In the genomic region with DNA sequence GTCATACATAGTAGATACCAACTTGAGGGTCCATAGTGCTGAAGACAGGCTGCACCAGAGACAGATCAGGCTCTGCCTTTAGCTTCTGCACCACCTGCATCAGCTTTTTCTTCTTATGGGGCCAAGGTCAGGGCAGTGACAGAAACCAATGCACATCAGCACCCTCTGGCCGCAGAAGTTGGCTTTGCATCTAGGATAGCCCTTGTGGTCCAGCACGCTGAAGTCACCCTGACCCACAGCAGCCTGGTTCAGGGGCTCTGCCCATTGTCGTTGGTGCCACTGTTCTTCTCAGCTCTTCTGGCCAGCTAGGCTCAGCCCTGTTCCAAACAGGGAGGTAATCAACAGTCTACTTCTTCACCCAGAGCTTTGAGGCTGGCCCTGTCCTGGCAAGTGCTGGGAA, we compare ENCODE assay signal across 10 mouse cellular contexts.
A peak's percentile ranks its signal among the peaks of the same experiment; 100 is the strongest.
DNase-seq lines count a peak whose midpoint lies in the region; ATAC-seq and TF ChIP-seq lines count a peak whose summit lies in the region.
"Had no signal": no experiment of that assay in that cellular context is flagged by ENCODE, and none has a peak within 500 bp of the region (broad histone marks: within the 10 kb centered on the region; RNA-seq: fewer than 3 reads in every experiment).

No protein-coding gene starts in this region.

- no peaks in the 10 kb centered on the region for H3K4me1 ChIP-seq in kidney, adult 2 months (ENCODE audit: control insufficient read depth, insufficient read depth, low read length)
- no peaks in the 10 kb centered on the region for H3K4me1 ChIP-seq in kidney, embryonic 14.5 days (ENCODE audit: control insufficient read depth, insufficient read depth, low read length)
- no peaks in the 10 kb centered on the region for H3K4me1 ChIP-seq in lung, embryonic 14.5 days (ENCODE audit: insufficient read depth)

- no peak overlapping the region for H3K9ac ChIP-seq in kidney, embryonic 14.5 days (ENCODE audit: low read depth, low read length)
- no peak overlapping the region for H3K9ac ChIP-seq in lung, embryonic 14.5 days
- H3K9ac ChIP-seq: forebrain, postnatal 0 days had no signal

- H3K4me3 ChIP-seq in kidney, adult 2 months (ENCODE audit: insufficient read depth, low read depth, low read length): no peak overlapping the region
- H3K4me3 ChIP-seq in kidney, embryonic 14.5 days (ENCODE audit: low read length): no peak overlapping the region
- H3K4me3 ChIP-seq in lung, embryonic 14.5 days (ENCODE audit: low read depth, low read length): no peak overlapping the region
- H3K4me3 ChIP-seq: left cerebral cortex, adult 2 months had no signal

- TF ChIP-seq POLR2A in kidney, adult 2 months (IDR thresholded peaks at IDR 0.05; ENCODE audit: low read depth, low read length): no peak

- peak; percentile 54 for TF ChIP-seq CTCF in kidney, adult 2 months (conservative IDR thresholded peaks at IDR 0.05; ENCODE audit: insufficient read depth, insufficient read length, low read depth, low read length)
- TF ChIP-seq CTCF in lung, embryonic 14.5 days (IDR thresholded peaks at IDR 0.05; ENCODE audit: low read depth): no peak

- H3K27me3 ChIP-seq in kidney, adult 2 months (replicated peaks; ENCODE audit: control insufficient read depth, insufficient read depth, low read length): no peaks in the 10 kb centered on the region
- no peaks in the 10 kb centered on the region for H3K27me3 ChIP-seq in kidney, embryonic 14.5 days (ENCODE audit: control insufficient read depth, insufficient read depth, low read length)
- H3K27me3 ChIP-seq in lung, embryonic 14.5 days (ENCODE audit: insufficient read depth, low read length): no peaks in the 10 kb centered on the region

- peak; percentile 2 for DNase-seq in cerebellum, postnatal 36 days
- DNase-seq in kidney, adult 2 months: peak; percentile 41
- peak; percentile 6 for DNase-seq in R1 (ENCODE audit: low read depth, low spot score)
- DNase-seq in lung, embryonic 14.5 days: peak; percentile 6
- no peak for DNase-seq in thymus, postnatal 36 days
- DNase-seq: forebrain, postnatal 0 days had no signal

- WGBS in kidney, adult 2 months: 78% methylated on average over 3 of the region's 3 CpGs
- WGBS in kidney, embryonic 14.5 days: 64% methylated on average over 3 of the region's 3 CpGs
- WGBS in lung, embryonic 14.5 days: 61% methylated on average over 3 of the region's 3 CpGs

- ATAC-seq in cerebellum, adult (ENCODE audit: insufficient number of reproducible peaks, low FRiP score, low TSS enrichment): no peak
- no peak for ATAC-seq in kidney, embryonic 14.5 days (ENCODE audit: low FRiP score, low TSS enrichment)
- ATAC-seq in lung, embryonic 14.5 days (ENCODE audit: insufficient read depth): no peak
- ATAC-seq in frontal cortex, adult (ENCODE audit: low TSS enrichment): no peak
- ATAC-seq: forebrain, postnatal 0 days had no signal

- H3K9me3 ChIP-seq in kidney, embryonic 14.5 days (ENCODE audit: control insufficient read depth, low read length): no peaks in the 10 kb centered on the region
- H3K9me3 ChIP-seq in lung, embryonic 14.5 days (ENCODE audit: low read depth, low read length): no peaks in the 10 kb centered on the region

- H3K4me2 ChIP-seq in kidney, embryonic 14.5 days (replicated peaks; ENCODE audit: low read depth, low read length): no peak overlapping the region
- no peak overlapping the region for H3K4me2 ChIP-seq in lung, embryonic 14.5 days

- no peak overlapping the region for H3K27ac ChIP-seq in kidney, adult 2 months (ENCODE audit: insufficient read depth, low read depth, low read length)
- no peak overlapping the region for H3K27ac ChIP-seq in kidney, embryonic 14.5 days (ENCODE audit: low read depth, low read length)
- H3K27ac ChIP-seq in lung, embryonic 14.5 days (ENCODE audit: low read depth): no peak overlapping the region
- H3K27ac ChIP-seq: left cerebral cortex, adult 2 months had no signal

- H3K36me3 ChIP-seq in kidney, adult 2 months (ENCODE audit: control insufficient read depth, insufficient read depth, low read length): no peaks in the 10 kb centered on the region
- H3K36me3 ChIP-seq in kidney, embryonic 14.5 days (ENCODE audit: control insufficient read depth, insufficient read depth, low read length): no peaks in the 10 kb centered on the region
- H3K36me3 ChIP-seq in lung, embryonic 14.5 days (ENCODE audit: insufficient read depth): no peaks in the 10 kb centered on the region

Comparison
In these comparisons a context has a peak if more than half of its experiments do, and no peak if none do; other contexts are left out.
1. DNase-seq: peak in cerebellum, postnatal 36 days (2 of 2), kidney, adult 2 months (single experiment), R1 (single experiment) and lung, embryonic 14.5 days (single experiment); none in thymus, postnatal 36 days (0 of 2).